Mouse (Mus musculus): Measurements from ENCODE around the gene Clip3. TPM values are rescaled to one million over a fixed set of nuclear protein-coding genes. Genes with fewer than 3 reads are reported as not detected.

The Clip3 gene
- polyA plus RNA-seq, 1 experiment from 2014 or later, result 41.9 TPM

DNA sequence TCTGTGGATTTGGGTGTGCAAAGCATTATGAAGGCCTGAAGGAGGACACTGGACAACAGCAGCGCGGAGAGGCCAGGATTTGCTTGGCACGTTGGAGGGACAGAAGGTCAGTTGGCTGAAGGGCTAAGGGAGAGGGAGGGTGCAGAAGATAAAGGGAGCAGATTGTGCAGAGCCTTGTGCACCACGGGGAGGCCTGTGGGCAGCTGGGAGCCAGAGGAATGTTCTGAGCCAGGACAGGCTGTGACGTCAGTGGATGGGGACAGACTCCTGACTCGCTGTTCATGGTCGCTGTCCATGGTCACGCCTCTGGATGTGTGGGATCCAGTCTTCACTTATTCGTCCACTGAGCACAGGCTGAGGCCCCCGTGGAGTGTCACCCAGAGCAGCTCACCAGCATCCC lies 3.6 kb downstream of the Clip3 start:
- 58% methylated on average over 10 of the region's 10 CpGs for whole genome bisulfite sequencing
- Histone ChIP-seq H3K9me3 (ENCODE audit: low read depth, low read length) (no peaks in the 10 kb centered on the region), H3K27me3 (ENCODE audit: insufficient read depth, low read length) (no peaks in the 10 kb centered on the region), H3K4me1 (ENCODE audit: insufficient read depth) (peaks cover 5% of the 10 kb centered on the region; the same call in 1 of the 2 replicates), H3K9ac (no peak overlapping the region), H3K4me2 (no peak overlapping the region), H3K36me3 (ENCODE audit: insufficient read depth) (peaks cover 46% of the 10 kb centered on the region), H3K4me3 (ENCODE audit: low read depth, low read length) (no peak overlapping the region), H3K27ac (ENCODE audit: low read depth) (no peak overlapping the region)
- peak; percentile 57 for DNase-seq
- TF ChIP-seq CTCF (IDR thresholded peaks at IDR 0.05; ENCODE audit: low read depth), result no peak
- ATAC-seq (ENCODE audit: insufficient read depth), result no peak

DNA sequence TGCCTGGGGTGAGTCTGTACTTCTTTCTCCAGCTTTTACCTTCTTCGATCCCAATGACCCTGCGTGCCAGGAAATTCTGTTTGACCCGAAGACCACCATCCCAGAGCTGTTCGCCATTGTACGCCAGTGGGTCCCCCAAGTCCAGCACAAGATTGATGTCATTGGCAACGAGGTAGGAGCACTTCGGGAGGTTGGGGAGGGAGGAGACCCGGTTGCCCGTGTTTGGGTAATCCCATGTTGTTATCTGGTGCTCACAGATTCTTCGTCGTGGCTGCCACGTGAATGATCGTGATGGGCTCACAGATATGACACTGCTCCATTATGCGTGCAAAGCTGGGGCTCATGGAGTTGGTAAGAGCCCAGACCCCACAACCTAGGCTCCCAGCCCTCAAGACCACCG lies 5.3 kb downstream of the Clip3 start:
- TF ChIP-seq CTCF (IDR thresholded peaks at IDR 0.05; ENCODE audit: low read depth), result no peak
- ATAC-seq (ENCODE audit: insufficient read depth), result no peak
- H3K4me1 ChIP-seq (ENCODE audit: insufficient read depth), result no peaks in the 10 kb centered on the region
- H3K9ac ChIP-seq, result no peak overlapping the region
- no peak overlapping the region for H3K27ac ChIP-seq (ENCODE audit: low read depth)
- no peak overlapping the region for H3K4me3 ChIP-seq (ENCODE audit: low read depth, low read length)
- DNase-seq, result no peak
- WGBS, result 92% methylated on average over 15 of the region's 15 CpGs
- peaks cover 52% of the 10 kb centered on the region for H3K36me3 ChIP-seq (ENCODE audit: insufficient read depth)
- H3K9me3 ChIP-seq (ENCODE audit: low read depth, low read length), result no peaks in the 10 kb centered on the region
- H3K4me2 ChIP-seq, result no peak overlapping the region
- no peaks in the 10 kb centered on the region for H3K27me3 ChIP-seq (ENCODE audit: insufficient read depth, low read length)

GRCm38 (mm10) chr7:30297266-30297665 lies 5.7 kb downstream of the Clip3 start:
- ATAC-seq (ENCODE audit: insufficient read depth) (no peak), DNase-seq (no peak)
- no peak overlapping the region for H3K4me3 ChIP-seq (ENCODE audit: low read depth, low read length)
- TF ChIP-seq CTCF (IDR thresholded peaks at IDR 0.05; ENCODE audit: low read depth), result no peak
- H3K4me2 ChIP-seq, result no peak overlapping the region
- no peaks in the 10 kb centered on the region for H3K27me3 ChIP-seq (ENCODE audit: insufficient read depth, low read length)
- H3K9me3 ChIP-seq (ENCODE audit: low read depth, low read length), result no peaks in the 10 kb centered on the region
- WGBS, result 77% methylated on average over 16 of the region's 16 CpGs
- no peak overlapping the region for H3K27ac ChIP-seq (ENCODE audit: low read depth)
- H3K36me3 ChIP-seq (ENCODE audit: insufficient read depth), result peaks cover 56% of the 10 kb centered on the region
- H3K4me1 ChIP-seq (ENCODE audit: insufficient read depth), result no peaks in the 10 kb centered on the region
- no peak overlapping the region for H3K9ac ChIP-seq

- no peaks in the 10 kb centered on the region for H3K27me3 ChIP-seq (ENCODE audit: insufficient read depth, low read length)
- no peak overlapping the region for H3K4me3 ChIP-seq (ENCODE audit: low read depth, low read length)
- no peak overlapping the region for H3K9ac ChIP-seq
- no peak overlapping the region for H3K27ac ChIP-seq (ENCODE audit: low read depth)
- H3K9me3 ChIP-seq (ENCODE audit: low read depth, low read length), result no peaks in the 10 kb centered on the region
- peaks cover 67% of the 10 kb centered on the region for H3K36me3 ChIP-seq (ENCODE audit: insufficient read depth)
- DNase-seq (peak; percentile 64), ATAC-seq (ENCODE audit: insufficient read depth) (no peak)
- no peaks in the 10 kb centered on the region for H3K4me1 ChIP-seq (ENCODE audit: insufficient read depth)
- peak; percentile 70 for TF ChIP-seq CTCF (IDR thresholded peaks at IDR 0.05; ENCODE audit: low read depth)
- H3K4me2 ChIP-seq, result no peak overlapping the region
- WGBS, result 53% methylated on average over 3 of the region's 3 CpGs
Measured at GRCm38 (mm10) chr7:30300914-30301313, 9.4 kb downstream of the Clip3 start.

DNA sequence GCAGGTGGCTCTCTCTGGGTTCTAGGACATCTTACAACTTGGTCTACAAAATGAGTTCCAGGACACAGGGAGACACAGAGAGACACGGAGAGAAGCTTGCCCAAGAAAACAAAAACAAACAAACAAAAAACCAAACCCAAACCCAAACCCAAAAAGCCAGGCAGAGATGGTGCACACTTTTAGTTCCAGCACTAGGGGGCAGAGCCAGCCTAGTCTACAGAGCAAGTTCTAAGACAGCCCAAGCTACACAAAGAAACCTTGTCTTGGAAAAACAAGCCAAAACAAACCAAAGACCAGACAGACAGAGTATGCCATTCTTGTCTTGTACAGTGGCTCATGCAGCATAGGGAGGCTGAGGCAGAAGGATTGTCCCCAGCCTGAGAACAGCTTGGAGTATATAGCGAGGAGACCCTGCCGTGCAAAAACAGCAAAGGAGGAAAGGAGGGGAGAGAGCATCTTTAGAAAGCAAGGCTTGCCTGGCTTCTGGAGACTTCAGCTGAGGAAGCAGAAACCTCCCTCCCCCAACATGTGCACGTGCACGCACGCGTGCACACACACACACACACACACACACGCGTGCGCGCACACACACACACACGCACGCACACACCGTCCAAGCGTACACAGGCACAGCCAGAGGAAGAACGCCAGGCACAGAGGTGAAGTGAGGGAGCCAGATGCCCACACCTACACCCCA lies 14.7 kb downstream of the Clip3 start:
- ATAC-seq (ENCODE audit: insufficient read depth) (no peak), DNase-seq (peak; percentile 53)
- peaks cover 42% of the 10 kb centered on the region; the same call in 1 of the 2 replicates for H3K36me3 ChIP-seq (ENCODE audit: insufficient read depth)
- H3K4me2 ChIP-seq, result no peak overlapping the region
- H3K4me1 ChIP-seq (ENCODE audit: insufficient read depth), result peaks cover 5% of the 10 kb centered on the region; the same call in 1 of the 2 replicates
- H3K9ac ChIP-seq, result no peak overlapping the region
- TF ChIP-seq CTCF (IDR thresholded peaks at IDR 0.05; ENCODE audit: low read depth), result peak; percentile 64
- H3K27me3 ChIP-seq (ENCODE audit: insufficient read depth, low read length), result no peaks in the 10 kb centered on the region
- no peak overlapping the region for H3K4me3 ChIP-seq (ENCODE audit: low read depth, low read length)
- WGBS, result 88% methylated on average over 16 of the region's 16 CpGs
- H3K27ac ChIP-seq (ENCODE audit: low read depth), result no peak overlapping the region
- no peaks in the 10 kb centered on the region for H3K9me3 ChIP-seq (ENCODE audit: low read depth, low read length)

DNA sequence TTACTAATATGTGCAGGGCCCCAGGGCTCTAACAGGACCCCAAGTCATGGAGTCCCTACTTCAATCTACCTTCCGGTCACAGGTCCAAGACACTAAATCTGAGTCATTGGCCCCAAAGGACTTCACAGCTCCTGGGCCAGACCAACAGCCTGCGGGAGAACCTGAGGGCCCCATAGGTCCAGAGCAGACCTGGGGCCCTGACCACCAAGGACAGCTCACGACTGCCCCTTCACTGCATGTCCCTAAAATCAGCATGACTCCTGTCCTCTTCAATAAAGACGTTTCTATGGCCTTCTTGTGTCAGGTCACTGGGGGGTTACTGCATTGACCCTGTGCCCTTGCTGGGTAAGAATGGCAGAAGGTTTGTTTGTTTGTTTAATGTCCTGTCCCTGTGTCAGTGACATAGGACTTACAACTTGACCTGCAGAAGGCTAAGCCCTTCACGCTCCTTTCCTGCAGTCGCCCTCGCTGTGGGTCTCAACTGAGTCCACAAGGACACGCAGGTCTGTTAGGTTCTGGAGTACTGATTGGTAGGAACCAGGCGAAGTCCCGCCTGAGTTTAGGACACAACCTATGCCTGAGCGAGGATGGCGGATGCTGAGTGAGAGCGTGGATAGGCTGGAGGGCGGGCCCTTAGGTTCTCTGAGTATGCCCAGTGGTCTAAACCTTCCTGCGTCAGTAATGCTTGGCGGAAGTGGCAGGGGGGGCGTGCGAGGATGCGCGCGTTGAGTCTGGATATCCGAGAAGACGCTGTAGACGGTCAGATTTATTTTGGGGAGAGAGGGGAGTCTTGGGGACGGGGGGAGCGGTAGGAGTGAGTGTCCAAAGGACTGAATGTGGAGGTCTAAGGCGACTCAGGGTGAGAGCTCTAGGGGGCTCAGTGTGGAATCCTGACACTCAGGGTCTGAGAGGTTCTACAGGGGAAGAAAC lies 16.8 kb downstream of the Clip3 start, which contains the start of gene Alkbh6:
Gene Alkbh6 (plus strand): TSS at position 642 of the 930 bp plus-strand sequence.
- Histone ChIP-seq H3K36me3 (ENCODE audit: insufficient read depth) (peaks cover 35% of the 10 kb centered on the region; the same call in 1 of the 2 replicates), H3K9me3 (ENCODE audit: low read depth, low read length) (no peaks in the 10 kb centered on the region), H3K27ac (ENCODE audit: low read depth) (peak within 1 kb of the TSS; percentile 3), H3K9ac (peak within 1 kb of the TSS; percentile 62), H3K4me2 (peak within 1 kb of the TSS; percentile 71), H3K4me3 (ENCODE audit: low read depth, low read length) (peak within 1 kb of the TSS; percentile 61), H3K27me3 (ENCODE audit: insufficient read depth, low read length) (no peaks in the 10 kb centered on the region), H3K4me1 (ENCODE audit: insufficient read depth) (peaks cover 5% of the 10 kb centered on the region; the same call in 1 of the 2 replicates)
- DNase-seq, result peak; percentile 97
- no peak for TF ChIP-seq CTCF (IDR thresholded peaks at IDR 0.05; ENCODE audit: low read depth)
- WGBS, result 4% methylated on average over 27 of the region's 27 CpGs
- peak; percentile 100 for ATAC-seq (ENCODE audit: insufficient read depth)
